Mouse (Mus musculus) heart, postnatal 0 days (tissue): ENCODE measurements around the gene Csrnp3. TPM values are rescaled to one million over a fixed set of nuclear protein-coding genes. Genes with fewer than 3 reads are reported as not detected.

Experiments used
- ATAC-seq: fragments of 200-750 bp; cut with Nextera tagmentation; 2 replicates; pipeline ENCODE4 v1.8.0; 2017; ENCODE audit warnings: low read depth, moderate number of reproducible peaks, moderate library complexity; ENCODE audit not compliant: insufficient read depth
- DNase-seq: peaks from one replicate; pipeline ENCODE4 v3.0.0-alpha.2; 2016; ENCODE audit warnings: low spot score
- H3K27ac ChIP-seq: fragments of 300-500 bp; sonication (generic); 2 replicates; pipeline ENCODE4 v1.5.1; 2014; ENCODE audit warnings: low read depth, mild to moderate bottlenecking
- H3K27me3 ChIP-seq: fragments of 300-500 bp; sonication (generic); 2 replicates; pipeline ENCODE4 v1.6.1; 2014; ENCODE audit warnings: low read length, mixed read lengths; ENCODE audit not compliant: control insufficient read depth, insufficient read depth
- H3K36me3 ChIP-seq: fragments of 300-500 bp; sonication (generic); replicated peaks from 2 replicates; pipeline ENCODE4 v1.6.1; 2014; ENCODE audit warnings: low read length, mixed read lengths; ENCODE audit not compliant: control insufficient read depth, insufficient read depth
- H3K4me1 ChIP-seq: fragments of 300-500 bp; sonication (generic); 2 replicates; pipeline ENCODE4 v1.6.1; 2014; ENCODE audit warnings: antibody characterized with exemption; ENCODE audit not compliant: control insufficient read depth, insufficient read depth
- H3K4me2 ChIP-seq: fragments of 300-500 bp; sonication (generic); 2 replicates; pipeline ENCODE4 v1.6.1; 2014; ENCODE audit warnings: low read depth, mild to moderate bottlenecking, low read length, moderate library complexity
- H3K4me3 ChIP-seq: fragments of 300-500 bp; sonication (generic); 2 replicates; pipeline ENCODE4 v1.5.1; 2014; ENCODE audit warnings: low read depth, low read length
- H3K9ac ChIP-seq: fragments of 300-500 bp; sonication (generic); replicated peaks from 2 replicates; pipeline ENCODE4 v1.6.1; 2014; ENCODE audit warnings: low read depth, low read length, mixed read lengths
- H3K9me3 ChIP-seq: fragments of 300-500 bp; sonication (generic); replicated peaks from 2 replicates; pipeline ENCODE4 v1.6.1; 2016; ENCODE audit warnings: low read length; ENCODE audit not compliant: control insufficient read depth
- CTCF ChIP-seq: IDR thresholded peaks from 2 replicates; pipeline ENCODE4 v1.5.1; 2016; ENCODE audit warnings: antibody characterized with exemption, control low read depth, low read depth
- EP300 ChIP-seq: IDR thresholded peaks from 2 replicates; pipeline ENCODE4 v1.6.1; 2016; ENCODE audit warnings: antibody characterized with exemption, low read depth
- WGBS: fragments of 180-500 bp; shearing (Covaris S2); extraction: QIAGEN DNeasy Blood & Tissue Kit; methylation state at CpG from one replicate; pipeline ENCODE4 v1.1.7; 2014; 5-methylcytosine and 5-hydroxymethylcytosine counted together
- polyA plus RNA-seq: library from polyadenylated mRNA; unstranded; fragments of >200 nt; fragmentation: Nextera tagmentation; extraction: Ambion mirVana; gene quantifications from 2 replicates; pipeline ENCODE4 v1.2.1, GENCODE M21; 2015
- total RNA-seq: library from RNA; depleted of rRNA; stranded (reverse); fragments of >200 nt; gene quantifications from 2 replicates; pipeline ENCODE4 v1.2.3, GENCODE M21; 2014; ENCODE audit warnings: low replicate concordance

Csrnp3 gene
- total and polyA plus RNA-seq, 2 experiments from 2014 or later, result under 0.01 to 0.18 TPM

DNA sequence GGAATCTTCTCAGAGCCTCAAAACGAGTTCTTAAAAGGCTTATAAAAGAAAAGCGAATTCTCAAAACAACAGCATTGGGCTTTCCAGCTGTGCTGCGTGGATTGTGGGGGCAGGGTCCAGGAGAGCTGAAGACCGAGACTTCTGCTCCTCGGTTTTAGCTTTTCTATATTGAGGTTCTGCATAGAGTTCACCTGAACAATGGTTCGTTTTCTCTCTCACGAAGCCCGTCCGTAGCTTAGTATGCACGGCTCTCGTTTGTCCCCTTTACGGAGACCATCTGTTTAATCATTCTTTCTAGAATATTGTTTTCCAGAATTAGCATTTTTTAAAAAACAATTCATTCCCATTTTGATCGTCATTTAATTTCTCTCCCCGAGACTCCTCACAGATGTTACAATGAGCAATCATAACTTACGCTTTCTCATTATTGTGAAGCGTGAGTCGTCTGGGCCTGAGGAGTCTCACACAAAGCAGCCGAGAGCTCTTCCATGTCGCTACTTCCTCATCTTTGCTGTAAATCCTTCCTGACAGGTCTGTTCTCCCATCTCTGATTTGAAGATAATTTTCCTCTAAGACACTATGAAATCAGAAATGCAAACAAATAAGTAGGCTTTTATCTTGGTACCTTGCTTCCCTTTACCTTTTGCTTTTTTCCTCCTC lies 163.6 kb downstream of the Csrnp3 start:
- no peak for TF ChIP-seq CTCF
- TF ChIP-seq EP300, result no peak
- WGBS, result 87% methylated on average over 19 of the region's 19 CpGs

DNA sequence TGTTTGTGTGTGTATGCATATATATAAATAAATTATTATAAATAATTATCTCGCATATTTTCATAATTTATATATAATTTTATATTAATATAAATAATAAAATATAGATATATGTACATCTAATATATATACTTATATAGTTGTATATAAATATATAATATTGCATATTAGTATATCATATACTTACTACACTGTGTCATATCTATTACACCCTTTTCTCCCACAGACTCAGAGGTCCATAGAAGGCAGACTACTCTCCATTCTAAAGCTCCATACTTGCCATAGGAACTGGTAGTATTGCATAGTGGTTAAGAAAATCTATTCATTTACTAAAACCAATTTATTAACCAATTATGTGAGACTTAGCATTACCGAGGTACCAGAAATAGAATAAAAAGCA lies 164.1 kb downstream of the Csrnp3 start:
- H3K4me1 ChIP-seq, result no peaks in the 10 kb centered on the region
- no peaks in the 10 kb centered on the region for H3K9me3 ChIP-seq
- no peaks in the 10 kb centered on the region for H3K27me3 ChIP-seq
- no peaks in the 10 kb centered on the region for H3K36me3 ChIP-seq
- 66% methylated on average over 2 of the region's 2 CpGs for WGBS
- H3K4me3 ChIP-seq, result no peak overlapping the region
- no peak overlapping the region for H3K4me2 ChIP-seq
- TF ChIP-seq CTCF, result no peak
- TF ChIP-seq EP300, result no peak
- DNase-seq (no peak), ATAC-seq (no peak)
- no peak overlapping the region for H3K27ac ChIP-seq
- H3K9ac ChIP-seq, result no peak overlapping the region

More for the DNA sequence above, 163.6 kb downstream of the Csrnp3 start:
- Histone ChIP-seq H3K4me3 (no peak overlapping the region), H3K9me3 (no peaks in the 10 kb centered on the region), H3K4me2 (no peak overlapping the region), H3K36me3 (no peaks in the 10 kb centered on the region), H3K9ac (no peak overlapping the region), H3K27me3 (no peaks in the 10 kb centered on the region), H3K4me1 (no peaks in the 10 kb centered on the region), H3K27ac (no peak overlapping the region)
- ATAC-seq, result no peak
- no peak for DNase-seq

DNA sequence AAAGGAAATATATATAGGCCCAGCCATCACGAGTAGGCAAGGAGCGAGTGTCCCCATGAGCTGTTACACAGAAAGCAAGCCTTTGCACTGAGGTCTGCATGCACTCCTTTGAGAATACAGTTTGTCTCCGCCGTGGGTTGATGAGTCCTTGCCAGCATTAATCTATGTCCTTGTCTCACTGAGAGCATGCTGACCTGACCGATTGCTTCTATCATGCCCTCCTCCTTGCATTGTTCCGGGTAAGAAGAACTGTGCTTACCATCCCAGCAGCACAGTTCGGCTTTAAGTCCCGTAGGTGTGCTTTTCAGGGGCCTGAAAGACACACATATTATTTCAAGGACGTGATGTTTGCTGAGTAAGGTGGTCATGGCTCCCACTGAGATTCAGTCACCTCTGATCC lies 173.1 kb downstream of the Csrnp3 start:
- no peaks in the 10 kb centered on the region for H3K4me1 ChIP-seq
- no peak overlapping the region for H3K27ac ChIP-seq
- TF ChIP-seq CTCF (no peak), EP300 (no peak)
- DNase-seq (no peak), ATAC-seq (no peak)
- H3K4me3 ChIP-seq, result no peak overlapping the region
- H3K4me2 ChIP-seq, result no peak overlapping the region
- no peak overlapping the region for H3K9ac ChIP-seq
- no peaks in the 10 kb centered on the region for H3K27me3 ChIP-seq
- WGBS, result 82% methylated on average over 9 of the region's 9 CpGs
- H3K36me3 ChIP-seq, result no peaks in the 10 kb centered on the region
- H3K9me3 ChIP-seq, result no peaks in the 10 kb centered on the region

DNA sequence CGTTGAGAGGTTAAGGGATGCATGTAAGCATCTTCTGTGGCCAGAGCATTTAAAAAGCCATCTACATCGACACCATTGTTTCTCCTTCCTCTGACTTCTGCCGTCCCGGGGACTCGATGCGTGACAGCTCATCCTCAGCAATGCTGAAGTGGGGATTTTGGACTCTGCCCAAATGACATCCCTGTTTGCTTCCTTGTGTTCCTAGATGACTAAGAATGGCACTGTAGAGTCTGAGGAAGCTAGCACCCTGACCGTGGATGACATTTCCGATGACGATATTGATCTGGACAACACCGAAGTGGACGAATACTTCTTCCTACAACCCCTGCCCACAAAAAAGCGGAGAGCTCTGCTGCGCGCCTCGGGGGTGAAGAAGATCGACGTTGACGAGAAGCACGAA lies 173.7 kb downstream of the Csrnp3 start:
- TF ChIP-seq CTCF (no peak), EP300 (no peak)
- WGBS, result 86% methylated on average over 19 of the region's 19 CpGs
- Histone ChIP-seq H3K4me3 (no peak overlapping the region), H3K4me1 (no peaks in the 10 kb centered on the region), H3K27me3 (no peaks in the 10 kb centered on the region), H3K36me3 (no peaks in the 10 kb centered on the region), H3K27ac (no peak overlapping the region), H3K9ac (no peak overlapping the region), H3K4me2 (no peak overlapping the region), H3K9me3 (no peaks in the 10 kb centered on the region)
- DNase-seq (no peak), ATAC-seq (no peak)

DNA sequence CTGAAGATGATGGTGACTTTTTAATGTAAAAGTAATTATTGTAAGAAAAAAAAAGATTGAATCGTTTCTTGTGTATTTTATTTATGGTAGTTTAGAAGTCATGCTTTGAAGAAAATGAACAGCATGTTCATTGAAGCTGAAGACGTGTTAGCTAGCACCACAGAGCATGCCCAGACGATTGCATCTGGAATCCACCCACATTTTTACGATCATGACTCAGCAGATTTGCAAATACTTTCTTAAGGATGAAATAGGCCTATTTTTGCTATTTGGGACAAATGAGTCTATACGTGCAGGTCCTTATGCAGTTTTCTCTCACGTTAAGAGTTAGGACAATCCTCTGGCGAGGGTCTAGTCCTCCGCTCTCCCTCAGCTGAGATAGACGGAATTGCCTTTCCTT lies 177.9 kb downstream of the Csrnp3 start:
- no peak for TF ChIP-seq CTCF
- TF ChIP-seq EP300, result no peak
- no peak overlapping the region for H3K9ac ChIP-seq
- DNase-seq (no peak), ATAC-seq (no peak)
- H3K9me3 ChIP-seq, result no peaks in the 10 kb centered on the region
- no peak overlapping the region for H3K27ac ChIP-seq
- H3K4me2 ChIP-seq, result no peak overlapping the region
- H3K36me3 ChIP-seq, result no peaks in the 10 kb centered on the region
- H3K27me3 ChIP-seq, result no peaks in the 10 kb centered on the region
- H3K4me3 ChIP-seq, result no peak overlapping the region
- no peaks in the 10 kb centered on the region for H3K4me1 ChIP-seq
- 85% methylated on average over 9 of the region's 9 CpGs for WGBS

DNA sequence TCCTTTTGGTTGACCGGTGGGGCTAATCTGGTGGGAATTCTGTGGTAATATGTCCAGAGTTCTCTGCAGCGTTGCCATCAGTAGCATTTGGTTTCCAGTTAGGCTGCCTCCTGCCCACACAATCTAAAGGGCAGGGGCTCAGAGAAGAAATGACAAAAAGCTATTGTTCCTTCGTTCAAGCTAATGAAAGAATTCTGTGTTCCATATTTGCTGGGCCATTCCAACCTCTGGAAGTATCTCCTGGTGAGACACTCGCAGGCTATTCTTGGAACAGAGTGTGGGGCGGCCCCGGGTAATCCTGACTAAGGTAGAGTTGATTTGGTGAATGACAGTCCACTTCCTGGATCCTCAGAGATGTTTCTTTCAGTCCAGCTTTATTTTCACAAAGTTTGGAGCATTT lies 179.3 kb downstream of the Csrnp3 start:
- H3K27ac ChIP-seq, result no peak overlapping the region
- H3K9ac ChIP-seq, result no peak overlapping the region
- H3K4me1 ChIP-seq, result no peaks in the 10 kb centered on the region
- TF ChIP-seq EP300, result no peak
- no peak for TF ChIP-seq CTCF
- no peak for ATAC-seq
- H3K4me3 ChIP-seq, result no peak overlapping the region
- no peaks in the 10 kb centered on the region for H3K27me3 ChIP-seq
- H3K36me3 ChIP-seq, result no peaks in the 10 kb centered on the region
- WGBS, result 57% methylated on average over 6 of the region's 6 CpGs
- H3K4me2 ChIP-seq, result no peak overlapping the region
- no peaks in the 10 kb centered on the region for H3K9me3 ChIP-seq
- DNase-seq, result no peak
